Mouse (Mus musculus): ENCODE results near the gene C1qtnf6. TPM values are rescaled to one million over a fixed set of nuclear protein-coding genes. Genes with fewer than 3 reads are reported as not detected.

Gene C1qtnf6
- total RNA-seq, 2 experiments from 2014 or later = 0.43 TPM; not detected in 1

DNA sequence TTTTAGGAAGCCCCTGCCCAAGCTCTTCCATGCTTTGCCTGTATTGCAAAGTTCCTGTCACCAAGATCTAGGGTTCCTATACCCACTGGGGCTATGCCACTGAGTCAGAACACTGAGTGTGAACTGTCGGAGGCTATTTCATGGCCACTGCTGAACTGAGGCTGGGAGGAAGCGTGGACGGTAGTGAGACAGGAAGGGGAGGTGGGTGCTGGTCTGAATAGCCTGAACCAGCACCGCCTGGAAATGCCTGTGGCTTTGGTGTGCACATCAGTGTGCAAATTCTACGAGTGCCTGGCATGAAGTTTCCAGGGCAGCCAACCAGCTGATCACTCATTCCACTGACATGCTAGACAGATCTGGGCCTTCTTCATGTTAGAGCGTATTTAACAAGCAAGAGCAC is 9.3 kb downstream of the C1qtnf6 start:
- ATAC-seq (replicated peaks; ENCODE audit: low FRiP score, poor library complexity, severe bottlenecking) = no peak

GRCm38 (mm10) chr15:78521331-78521730 is 9.9 kb downstream of the C1qtnf6 start:
- ATAC-seq (replicated peaks; ENCODE audit: low FRiP score, poor library complexity, severe bottlenecking) = no peak

- no peak for ATAC-seq (replicated peaks; ENCODE audit: low FRiP score, poor library complexity, severe bottlenecking)
These were observed 11.0 kb downstream of the C1qtnf6 start for GRCm38 (mm10) chr15:78520112-78520715.

GRCm38 (mm10) chr15:78518221-78518620 is 13.0 kb downstream of the C1qtnf6 start:
- ATAC-seq (replicated peaks; ENCODE audit: low FRiP score, poor library complexity, severe bottlenecking) = no peak

DNA sequence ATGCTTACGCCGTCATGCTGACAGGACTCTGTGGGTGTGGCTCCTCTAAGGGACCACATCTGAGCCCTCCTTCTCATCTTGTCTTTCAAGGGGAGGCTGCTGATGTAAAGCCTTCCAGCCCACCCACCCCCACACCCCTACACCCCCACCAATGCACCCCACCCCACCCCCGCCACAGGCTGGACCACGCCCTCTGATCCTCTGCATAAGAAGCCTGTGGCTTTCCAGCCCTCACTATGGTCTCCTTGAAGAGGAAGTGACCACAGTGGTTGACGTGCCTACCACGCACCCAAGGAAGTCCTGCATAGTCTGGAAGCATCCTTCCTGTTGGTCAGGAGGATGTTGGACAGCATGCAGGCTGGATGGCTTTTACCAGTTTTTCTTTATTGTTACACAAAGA is 15.5 kb downstream of the C1qtnf6 start:
- no peak for ATAC-seq (replicated peaks; ENCODE audit: low FRiP score, poor library complexity, severe bottlenecking)

DNA sequence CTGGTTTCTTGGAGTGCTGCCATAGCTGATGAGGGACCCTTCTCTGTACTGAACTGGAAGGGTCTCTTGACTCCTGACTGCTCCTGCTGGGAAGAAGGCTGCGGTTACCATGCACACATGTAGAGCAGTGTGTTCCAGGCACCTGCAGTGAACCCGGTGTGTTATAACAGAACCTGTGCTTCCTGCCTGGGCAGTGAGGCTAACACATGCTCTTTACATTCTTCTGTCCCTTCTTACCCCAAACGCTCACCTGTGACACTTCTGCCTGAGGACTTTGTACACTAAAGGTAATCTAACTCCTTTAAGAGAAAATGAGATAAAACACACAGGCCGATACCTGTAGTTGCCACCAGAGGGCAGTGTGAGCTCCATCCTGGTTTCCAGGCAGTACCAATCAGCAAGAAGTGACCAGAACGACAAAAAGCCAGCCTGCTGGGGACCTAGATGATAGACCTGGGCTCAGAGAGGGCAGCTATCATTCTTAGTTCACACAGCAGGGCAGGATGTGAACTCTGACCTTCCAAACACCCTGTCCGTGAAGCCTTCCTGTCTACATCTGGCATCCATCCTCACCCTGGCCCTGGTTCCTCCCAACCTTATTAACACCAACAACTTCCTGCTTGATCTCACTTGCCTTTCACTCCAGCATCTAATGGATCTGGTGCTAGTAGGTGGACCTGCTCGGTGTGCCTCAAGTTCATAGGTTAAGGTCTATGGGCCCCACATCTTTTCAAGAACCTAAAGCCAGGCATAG is 16.6 kb downstream of the C1qtnf6 start:
- ATAC-seq (replicated peaks; ENCODE audit: low FRiP score, poor library complexity, severe bottlenecking) = peak; percentile 79

- ATAC-seq (replicated peaks; ENCODE audit: low FRiP score, poor library complexity, severe bottlenecking) = no peak
These were observed 18.2 kb downstream of the C1qtnf6 start for GRCm38 (mm10) chr15:78513019-78513418.

GRCm38 (mm10) chr15:78511951-78512350 is 19.3 kb downstream of the C1qtnf6 start:
- ATAC-seq (replicated peaks; ENCODE audit: low FRiP score, poor library complexity, severe bottlenecking) = no peak

DNA sequence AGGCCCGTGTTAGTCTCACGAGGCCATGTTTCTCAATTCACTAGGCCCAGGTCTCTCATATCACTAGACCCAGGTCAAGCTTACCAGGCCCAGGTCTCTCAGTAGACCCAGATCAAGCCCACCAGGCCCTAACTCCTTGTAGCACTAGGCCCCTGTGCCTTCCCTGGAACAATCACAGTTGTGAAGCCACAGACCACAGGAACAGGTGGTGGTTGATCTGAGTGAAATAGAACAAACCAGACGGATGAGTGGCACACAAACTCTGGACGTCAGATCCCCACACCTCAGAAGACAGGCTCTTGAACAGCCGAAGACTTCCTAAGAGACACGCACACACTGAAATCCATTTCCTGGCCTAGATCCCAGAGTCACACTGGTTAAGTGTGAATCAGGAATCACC is 20.5 kb downstream of the C1qtnf6 start:
- ATAC-seq (replicated peaks; ENCODE audit: low FRiP score, poor library complexity, severe bottlenecking) = no peak

DNA sequence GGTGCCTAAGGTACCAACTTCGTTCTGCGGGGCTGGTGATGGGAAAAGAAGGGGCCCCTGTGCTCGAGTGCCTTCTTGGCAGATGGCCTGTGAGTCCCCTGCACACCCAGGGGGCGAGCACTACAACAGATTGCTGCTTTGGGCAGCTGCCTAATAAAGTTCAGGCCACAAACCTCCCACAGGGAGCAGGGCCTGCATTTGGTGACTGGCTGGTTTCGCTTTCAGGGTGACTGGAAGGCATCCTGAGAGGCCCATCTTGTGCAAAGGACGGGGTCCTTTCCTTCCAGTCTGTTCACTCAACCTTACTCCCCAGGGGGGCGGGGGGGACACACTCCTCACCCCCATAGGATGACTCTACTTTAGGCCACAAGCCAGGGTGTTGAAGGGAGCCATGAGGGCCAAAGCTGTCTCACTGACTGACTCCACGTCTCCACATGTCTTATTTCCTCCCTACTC is 21.1 kb downstream of the C1qtnf6 start:
- ATAC-seq (replicated peaks; ENCODE audit: low FRiP score, poor library complexity, severe bottlenecking) = no peak

GRCm38 (mm10) chr15:78509297-78509899 is 21.8 kb downstream of the C1qtnf6 start:
- no peak for ATAC-seq (replicated peaks; ENCODE audit: low FRiP score, poor library complexity, severe bottlenecking)

DNA sequence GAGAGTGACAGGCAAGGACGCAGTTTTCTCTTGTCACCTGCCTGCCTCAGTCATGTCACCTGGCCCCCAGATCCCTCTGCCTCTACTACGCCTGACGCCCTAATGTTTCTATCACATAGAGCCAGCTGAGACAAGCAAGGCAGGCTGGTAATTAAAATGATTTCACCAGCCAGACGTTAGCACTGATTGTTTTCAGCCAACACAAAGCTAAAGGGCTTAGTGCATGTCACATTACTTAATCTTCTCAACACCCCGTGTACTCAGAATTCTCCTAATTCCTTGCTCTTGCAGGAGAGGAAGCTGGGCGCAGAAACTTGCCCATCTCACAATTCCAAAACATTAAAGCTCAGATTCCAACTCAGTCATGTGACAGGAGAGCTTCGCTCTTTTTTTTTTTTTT is 22.8 kb downstream of the C1qtnf6 start:
- ATAC-seq (replicated peaks; ENCODE audit: low FRiP score, poor library complexity, severe bottlenecking) = no peak

DNA sequence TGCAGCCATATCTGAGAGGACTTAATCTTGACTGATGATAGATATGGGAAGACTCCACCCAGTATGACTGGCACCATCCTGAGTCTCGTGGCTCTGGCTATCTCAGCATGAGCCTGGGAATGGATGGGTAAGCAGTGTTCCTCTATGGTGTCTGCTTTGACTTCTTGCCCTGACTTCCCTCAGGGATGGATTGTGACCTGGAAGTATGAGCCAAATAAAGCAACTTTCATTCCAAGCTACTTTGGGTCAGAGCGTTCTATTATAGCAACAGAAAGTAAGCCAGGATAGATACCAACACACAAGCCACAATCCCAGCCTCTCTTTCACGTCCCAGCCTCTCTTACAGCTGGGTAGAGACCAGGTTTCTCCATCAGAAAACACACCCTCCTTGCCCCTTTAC is 25.7 kb downstream of the C1qtnf6 start:
- ATAC-seq (replicated peaks; ENCODE audit: low FRiP score, poor library complexity, severe bottlenecking) = no peak

DNA sequence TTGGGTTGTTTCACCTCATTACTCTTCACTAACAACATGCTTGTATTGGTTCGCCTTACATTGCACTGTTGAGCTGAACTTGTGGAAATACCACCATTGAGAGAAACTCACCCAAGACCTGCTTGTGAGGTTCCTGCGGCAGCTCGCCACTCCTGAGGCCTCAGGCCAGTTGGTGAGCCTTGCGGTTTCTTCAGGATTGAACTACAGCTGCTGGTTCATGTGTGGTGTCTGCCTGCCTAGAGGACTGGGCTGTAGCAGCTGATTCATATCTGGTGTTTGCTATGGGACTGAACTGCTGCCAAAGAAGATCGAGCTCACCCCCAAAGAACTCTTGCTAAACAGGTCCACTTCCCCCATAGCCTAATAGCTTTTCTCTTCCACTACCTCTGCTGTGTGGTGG is 26.4 kb downstream of the C1qtnf6 start:
- no peak for ATAC-seq (replicated peaks; ENCODE audit: low FRiP score, poor library complexity, severe bottlenecking)

GRCm38 (mm10) chr15:78504013-78504412 is 27.2 kb downstream of the C1qtnf6 start:
- no peak for ATAC-seq (replicated peaks; ENCODE audit: low FRiP score, poor library complexity, severe bottlenecking)

- ATAC-seq (replicated peaks; ENCODE audit: low FRiP score, poor library complexity, severe bottlenecking) = no peak
These were observed 28.6 kb downstream of the C1qtnf6 start for GRCm38 (mm10) chr15:78502437-78503132.

DNA sequence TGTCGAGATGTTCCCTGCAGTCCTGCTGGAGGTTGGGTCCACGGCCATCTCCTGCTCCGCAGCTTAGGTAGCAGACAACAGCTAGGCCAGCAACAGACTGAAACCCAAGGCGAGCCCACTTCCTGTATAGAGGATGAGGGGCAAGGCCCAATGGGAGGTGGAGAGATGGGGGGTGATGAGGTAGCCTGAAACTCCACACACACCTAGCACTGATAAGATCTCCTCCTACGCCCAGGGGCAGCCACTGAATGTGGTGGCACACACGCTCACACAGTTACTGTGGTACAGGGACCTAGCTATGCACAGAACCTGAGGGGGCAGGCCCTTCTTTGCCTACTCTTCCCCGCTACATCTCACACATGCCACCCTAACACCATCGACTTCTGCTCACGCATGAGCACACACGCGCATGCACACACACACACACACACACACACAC is 36.2 kb downstream of the C1qtnf6 start, which contains the start of gene Il2rb:
Gene Il2rb, minus strand, starts transcription at position 304 of the 439 bp plus-strand sequence.
- no peak for ATAC-seq (replicated peaks; ENCODE audit: low FRiP score, poor library complexity, severe bottlenecking)

DNA sequence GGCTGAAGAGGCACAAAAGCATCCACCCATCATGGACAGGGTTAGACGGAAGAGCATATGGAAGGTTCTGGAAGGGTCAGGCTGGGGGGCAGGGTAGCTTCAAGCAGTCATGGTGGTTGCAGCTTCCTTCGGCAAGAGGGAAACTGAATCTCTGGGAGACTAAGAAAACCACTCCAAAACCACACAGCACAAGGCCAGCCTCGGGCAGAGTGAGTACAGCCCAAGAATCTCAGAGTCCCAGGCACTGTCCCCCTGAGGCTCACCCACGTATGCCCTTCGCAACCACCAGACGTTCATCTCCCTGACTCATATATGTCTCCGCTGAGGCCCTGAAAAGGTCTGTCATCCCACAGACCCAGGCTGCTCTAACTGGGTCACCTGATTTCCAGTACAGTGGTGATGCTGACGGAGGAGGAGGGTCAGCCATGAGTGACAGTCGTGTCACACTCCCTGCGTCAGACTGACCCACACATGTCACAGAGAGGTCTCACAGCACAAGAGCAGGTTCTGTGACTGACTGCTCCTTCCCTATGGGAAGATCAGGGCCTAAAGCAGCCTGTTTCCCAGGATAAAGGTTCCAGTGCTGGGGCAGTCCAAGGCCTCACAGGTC is 37.7 kb downstream of the C1qtnf6 start:
- ATAC-seq (replicated peaks; ENCODE audit: low FRiP score, poor library complexity, severe bottlenecking) = no peak

DNA sequence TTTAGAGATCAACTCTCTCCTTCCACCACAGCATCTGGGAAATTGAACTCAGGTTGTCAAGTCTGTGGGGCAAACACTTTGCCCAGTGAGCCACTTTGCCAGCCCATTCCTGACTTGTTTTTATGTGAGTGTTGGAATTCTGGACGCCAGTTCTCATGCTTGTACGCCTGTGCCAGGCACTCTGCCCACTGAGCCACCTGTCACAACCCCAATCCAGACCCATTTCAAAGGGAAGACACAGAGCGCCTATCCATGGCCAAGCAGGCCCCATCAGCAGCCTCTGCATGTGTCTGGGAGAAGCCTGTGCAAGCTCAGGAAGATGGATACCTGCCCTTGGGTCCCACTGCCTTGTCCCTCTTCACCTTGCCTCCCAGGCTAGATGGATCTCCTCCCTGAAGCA is 39.9 kb downstream of the C1qtnf6 start:
- no peak for ATAC-seq (replicated peaks; ENCODE audit: low FRiP score, poor library complexity, severe bottlenecking)

GRCm38 (mm10) chr15:78489906-78490305 is 41.3 kb downstream of the C1qtnf6 start:
- ATAC-seq (replicated peaks; ENCODE audit: low FRiP score, poor library complexity, severe bottlenecking) = no peak

All from erythroblast, adult 5-6 weeks (primary cell).